Mouse (Mus musculus) liver, embryonic 16.5 days (tissue): ENCODE results near the gene Pcyt2. TPM values are rescaled to one million over a fixed set of nuclear protein-coding genes. Genes with fewer than 3 reads are reported as not detected.
"Not testable (repeated sequence)": the region's sequence is repeated elsewhere in the genome, so short reads cannot be mapped to it uniquely, and the experiment has no call there.

Experiments used
- ATAC-seq: fragments of 200-750 bp; cut with Nextera tagmentation; 2 replicates; pipeline ENCODE4 v1.8.0; 2017; ENCODE audit warnings: low read depth, mild to moderate bottlenecking, moderate number of reproducible peaks, moderate library complexity
- H3K27ac ChIP-seq: fragments of 300-500 bp; sonication (generic); 2 replicates; pipeline ENCODE4 v1.5.1; 2014; ENCODE audit warnings: mild to moderate bottlenecking, low read length
- H3K27me3 ChIP-seq: fragments of 300-500 bp; sonication (generic); 2 replicates; pipeline ENCODE4 v1.6.1; 2014; ENCODE audit warnings: low read depth, low read length, mixed read lengths; ENCODE audit not compliant: control insufficient read depth, insufficient read depth
- H3K36me3 ChIP-seq: fragments of 300-500 bp; sonication (generic); 2 replicates; pipeline ENCODE4 v1.6.1; 2014; ENCODE audit warnings: mild to moderate bottlenecking; ENCODE audit not compliant: control insufficient read depth, insufficient read depth
- H3K4me1 ChIP-seq: fragments of 300-500 bp; sonication (generic); 2 replicates; pipeline ENCODE4 v1.6.1; 2014; ENCODE audit warnings: low read depth, low read length, mixed read lengths; ENCODE audit not compliant: control insufficient read depth
- H3K4me2 ChIP-seq: fragments of 300-500 bp; sonication (generic); 2 replicates; pipeline ENCODE4 v1.6.1; 2014; ENCODE audit warnings: low read depth, low read length, mixed read lengths
- H3K4me3 ChIP-seq: fragments of 300-500 bp; sonication (generic); 2 replicates; pipeline ENCODE4 v1.5.1; 2014; ENCODE audit warnings: low read depth, mild to moderate bottlenecking, low read length
- H3K9ac ChIP-seq: fragments of 300-500 bp; sonication (generic); 2 replicates; pipeline ENCODE4 v1.6.1; 2014; ENCODE audit warnings: low read depth, low read length
- H3K9me3 ChIP-seq: fragments of 300-500 bp; sonication (generic); replicated peaks from 2 replicates; pipeline ENCODE4 v1.6.1; 2016; ENCODE audit warnings: low read length; ENCODE audit not compliant: control insufficient read depth
- WGBS: fragments of 180-500 bp; shearing (Covaris S2); extraction: QIAGEN DNeasy Blood & Tissue Kit; methylation state at CpG from one replicate; pipeline ENCODE4 v1.1.7; 2014; ENCODE audit not compliant: insufficient replicate concordance; 5-methylcytosine and 5-hydroxymethylcytosine counted together
- polyA plus RNA-seq: library from polyadenylated mRNA; unstranded; fragments of >200 nt; fragmentation: Nextera tagmentation; extraction: Ambion mirVana; gene quantifications from 2 replicates; pipeline ENCODE4 v1.2.1, GENCODE M21; 2015

Gene Pcyt2
- polyA plus RNA-seq, 1 experiment from 2014 or later, result 184 TPM

- Histone ChIP-seq H3K4me1 (peaks cover 44% of the 10 kb centered on the region), H3K36me3 (peaks cover 25% of the 10 kb centered on the region), H3K4me2 (peak overlapping the region; percentile 96), H3K27ac (peak overlapping the region; percentile 95), H3K27me3 (no peaks in the 10 kb centered on the region), H3K9me3 (no peaks in the 10 kb centered on the region), H3K9ac (peak overlapping the region; percentile 80), H3K4me3 (peak overlapping the region; percentile 92)
- 46% methylated on average over 17 of the region's 17 CpGs for WGBS
- ATAC-seq, result no peak
These were observed 18.7 kb downstream of the Pcyt2 start for GRCm38 (mm10) chr11:120598990-120599549.

- H3K9me3 ChIP-seq, result no peaks in the 10 kb centered on the region
- H3K9ac ChIP-seq, result peak within 1 kb of the TSS; percentile 97
- peaks cover 38% of the 10 kb centered on the region for H3K4me1 ChIP-seq
- H3K4me2 ChIP-seq, result peak within 1 kb of the TSS; percentile 96
- no peaks in the 10 kb centered on the region for H3K27me3 ChIP-seq
- whole genome bisulfite sequencing, result under 1% methylated on average over 87 of the region's 88 CpGs
- H3K4me3 ChIP-seq, result peak within 1 kb of the TSS; percentile 92
- ATAC-seq, result peak; percentile 97
- H3K36me3 ChIP-seq, result peaks cover 31% of the 10 kb centered on the region
- peak within 1 kb of the TSS; percentile 95 for H3K27ac ChIP-seq
These were observed 19.3 kb downstream of the Pcyt2 start, which contains the start of the genes Alyref and Anapc11 for GRCm38 (mm10) chr11:120598283-120598989. Alyref (minus strand) TSS chr11:120598365. Anapc11 (plus strand) TSS chr11:120598421.

- H3K36me3 ChIP-seq, result peaks cover 40% of the 10 kb centered on the region
- H3K27me3 ChIP-seq, result no peaks in the 10 kb centered on the region
- no peaks in the 10 kb centered on the region for H3K9me3 ChIP-seq
- H3K27ac ChIP-seq, result peak overlapping the region; percentile 95
- peak overlapping the region; percentile 96 for H3K4me2 ChIP-seq
- peaks cover 29% of the 10 kb centered on the region for H3K4me1 ChIP-seq
- peak; percentile 18 for ATAC-seq
- H3K9ac ChIP-seq, result peak overlapping the region; percentile 97
- H3K4me3 ChIP-seq, result peak overlapping the region; percentile 92
- WGBS, result 2% methylated on average over 84 of the region's 99 CpGs
These were observed 20.2 kb downstream of the Pcyt2 start for GRCm38 (mm10) chr11:120597240-120598235.

GRCm38 (mm10) chr11:120588531-120588930, 29.2 kb downstream of the Pcyt2 start:
- H3K27me3 ChIP-seq, result no peaks in the 10 kb centered on the region
- no peak overlapping the region for H3K4me3 ChIP-seq
- H3K4me2 ChIP-seq, result no peak overlapping the region
- no peak overlapping the region for H3K27ac ChIP-seq
- ATAC-seq, result no peak
- no peaks in the 10 kb centered on the region for H3K9me3 ChIP-seq
- no peak overlapping the region for H3K9ac ChIP-seq
- H3K36me3 ChIP-seq, result peaks cover 74% of the 10 kb centered on the region
- WGBS, result 29% methylated on average over 6 of the region's 6 CpGs
- H3K4me1 ChIP-seq, result peaks cover 3% of the 10 kb centered on the region; the same call in 1 of the 2 replicates

DNA sequence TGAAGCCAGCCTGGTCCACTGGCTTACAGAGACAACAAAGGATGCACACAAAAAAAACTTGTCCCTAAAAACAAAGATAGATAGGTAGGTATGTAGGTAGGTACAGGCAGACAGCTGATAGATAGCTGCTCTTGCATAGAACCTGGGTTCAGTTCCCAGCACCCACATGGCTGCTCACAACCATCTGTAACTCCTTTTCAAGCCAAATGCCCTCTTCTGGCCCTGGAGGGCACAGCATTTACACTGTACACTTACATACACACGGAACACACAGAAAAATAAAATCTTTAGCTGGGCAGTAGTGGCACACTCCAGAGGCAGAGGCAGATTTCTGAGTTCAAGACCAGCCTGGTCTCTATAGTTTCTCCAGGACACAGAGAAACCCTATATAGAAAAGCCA, 33.8 kb downstream of the Pcyt2 start:
- ATAC-seq, result no peak
- peaks cover 45% of the 10 kb centered on the region for H3K36me3 ChIP-seq
- H3K4me3 ChIP-seq, result no peak overlapping the region
- no peaks in the 10 kb centered on the region for H3K9me3 ChIP-seq
- no peak overlapping the region for H3K4me2 ChIP-seq
- peaks cover 32% of the 10 kb centered on the region for H3K4me1 ChIP-seq
- no peak overlapping the region for H3K9ac ChIP-seq
- H3K27me3 ChIP-seq, result no peaks in the 10 kb centered on the region
- 84% methylated on average over 1 of the region's 1 CpGs for WGBS
- no peak overlapping the region for H3K27ac ChIP-seq

- Histone ChIP-seq H3K4me1 (peaks cover 39% of the 10 kb centered on the region), H3K36me3 (peaks cover 48% of the 10 kb centered on the region)
- not testable (repeated sequence) for H3K27ac ChIP-seq, ATAC-seq, H3K4me3 ChIP-seq, H3K9ac ChIP-seq, H3K4me2 ChIP-seq, H3K9me3 ChIP-seq, H3K27me3 ChIP-seq
- WGBS, result 88% methylated on average over 2 of the region's 2 CpGs
These were observed 34.8 kb downstream of the Pcyt2 start for GRCm38 (mm10) chr11:120582982-120583293.

DNA sequence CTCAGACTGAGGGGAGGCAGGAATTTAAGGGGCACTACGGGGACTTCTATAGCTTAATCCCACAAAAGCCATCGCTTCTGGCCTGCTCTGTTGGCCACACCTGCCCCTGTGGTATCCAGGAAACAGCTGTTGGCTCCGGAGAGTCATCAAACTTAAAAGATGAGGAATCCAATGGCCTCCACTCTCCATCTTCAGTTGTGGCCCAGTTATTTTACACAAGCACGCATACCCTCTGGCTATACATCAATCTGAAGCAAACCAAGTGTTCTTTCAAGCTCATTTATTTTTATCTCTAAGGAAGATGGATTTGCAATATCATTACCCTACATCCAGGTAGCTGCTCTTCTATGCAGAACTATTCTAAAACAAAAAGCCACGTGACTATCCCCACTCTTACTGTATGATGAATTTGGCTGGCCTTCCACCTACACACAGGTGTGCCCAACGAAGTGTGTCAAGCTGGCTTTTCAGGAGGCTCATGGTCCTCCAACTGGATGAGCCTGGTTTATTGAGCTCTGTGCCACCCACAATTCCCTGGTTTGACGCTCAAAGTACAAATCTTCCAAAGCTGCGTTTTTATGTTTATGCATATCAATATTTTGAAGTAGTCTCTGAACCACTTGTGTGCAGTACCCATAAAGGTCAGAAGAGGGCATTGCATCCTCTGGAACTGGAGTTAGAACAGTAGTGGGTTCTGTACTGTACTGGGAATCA, 35.3 kb downstream of the Pcyt2 start:
- H3K9me3 ChIP-seq, result no peaks in the 10 kb centered on the region
- H3K4me2 ChIP-seq, result peak overlapping the region; percentile 96
- peak overlapping the region; percentile 86 for H3K27ac ChIP-seq
- H3K36me3 ChIP-seq, result peaks cover 44% of the 10 kb centered on the region
- peak overlapping the region; percentile 87 for H3K9ac ChIP-seq
- no peak for ATAC-seq
- H3K4me1 ChIP-seq, result peaks cover 39% of the 10 kb centered on the region
- H3K27me3 ChIP-seq, result no peaks in the 10 kb centered on the region
- peak overlapping the region; percentile 88 for H3K4me3 ChIP-seq
- 58% methylated on average over 8 of the region's 8 CpGs for WGBS

GRCm38 (mm10) chr11:120581490-120582267, 36.1 kb downstream of the Pcyt2 start, which contains the start of gene Arhgdia:
Arhgdia (minus strand) TSS chr11:120581624.
- no peaks in the 10 kb centered on the region for H3K27me3 ChIP-seq
- peak within 1 kb of the TSS; percentile 86 for H3K27ac ChIP-seq
- no peaks in the 10 kb centered on the region for H3K9me3 ChIP-seq
- 2% methylated on average over 75 of the region's 75 CpGs for WGBS
- H3K4me3 ChIP-seq, result peak within 1 kb of the TSS; percentile 88
- peak within 1 kb of the TSS; percentile 87 for H3K9ac ChIP-seq
- peak within 1 kb of the TSS; percentile 96 for H3K4me2 ChIP-seq
- peak; percentile 60 for ATAC-seq
- H3K4me1 ChIP-seq, result peaks cover 39% of the 10 kb centered on the region
- peaks cover 37% of the 10 kb centered on the region for H3K36me3 ChIP-seq
